Mouse (Mus musculus) lung, postnatal 36 days (tissue): Measurements from ENCODE around the gene Fndc4.

Experiments used
- DNase-seq: peaks from one replicate; pipeline ENCODE4 v3.0.0; 2022; ENCODE audit warnings: mixed read lengths

Gene Fndc4

DNA sequence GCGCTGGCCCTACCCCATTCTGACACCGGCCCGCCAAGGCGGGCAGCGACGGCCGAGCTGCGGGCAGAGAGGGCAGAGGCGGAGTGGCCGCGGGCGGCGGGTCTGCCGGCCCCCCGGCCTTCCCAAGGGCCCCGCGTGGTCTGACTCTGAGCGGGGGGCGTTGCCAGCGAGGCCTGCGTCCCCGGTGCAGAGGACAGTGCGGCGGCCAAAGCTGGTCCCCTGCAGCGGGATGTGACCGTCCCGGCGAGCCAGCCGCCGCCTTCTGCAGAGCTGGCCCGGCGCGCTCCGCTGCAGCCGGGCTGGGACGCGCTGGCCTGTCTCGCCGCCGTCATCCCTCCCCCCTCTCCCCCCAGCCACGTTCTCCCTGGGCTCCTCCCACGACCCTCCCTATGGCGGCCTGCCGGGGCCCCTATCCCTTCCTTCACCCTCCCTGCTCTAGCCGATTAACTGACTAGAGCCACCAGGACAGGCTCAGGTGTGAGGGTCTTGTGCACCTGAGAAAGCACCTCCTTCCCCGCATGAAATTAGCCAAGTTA, at the start of gene Fndc4:
Gene Fndc4, minus strand, starts transcription at position 475 of the 536 bp plus-strand sequence.
- DNase-seq: peak; percentile 8

DNA sequence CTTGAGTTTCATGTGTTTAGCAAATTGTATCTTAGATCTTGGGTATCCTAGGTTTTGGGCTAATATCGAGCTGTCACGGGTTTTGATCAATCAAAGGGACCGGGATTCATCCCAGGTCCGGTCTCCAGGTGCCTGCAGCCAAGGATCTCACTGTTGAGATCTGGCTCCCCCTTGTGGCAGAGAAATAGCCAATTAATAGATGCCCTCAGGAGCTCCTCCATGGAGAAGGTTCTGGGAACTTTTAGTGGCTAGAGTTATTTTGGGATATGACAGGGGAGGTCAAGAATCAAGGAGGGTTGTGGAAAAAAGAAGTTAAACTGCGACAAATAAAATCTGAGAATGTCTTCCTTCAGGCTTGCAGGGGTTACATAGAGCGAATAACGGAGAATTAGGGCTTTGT, 32.4 kb upstream of the Fndc4 start:
- DNase-seq: peak; percentile 86

DNA sequence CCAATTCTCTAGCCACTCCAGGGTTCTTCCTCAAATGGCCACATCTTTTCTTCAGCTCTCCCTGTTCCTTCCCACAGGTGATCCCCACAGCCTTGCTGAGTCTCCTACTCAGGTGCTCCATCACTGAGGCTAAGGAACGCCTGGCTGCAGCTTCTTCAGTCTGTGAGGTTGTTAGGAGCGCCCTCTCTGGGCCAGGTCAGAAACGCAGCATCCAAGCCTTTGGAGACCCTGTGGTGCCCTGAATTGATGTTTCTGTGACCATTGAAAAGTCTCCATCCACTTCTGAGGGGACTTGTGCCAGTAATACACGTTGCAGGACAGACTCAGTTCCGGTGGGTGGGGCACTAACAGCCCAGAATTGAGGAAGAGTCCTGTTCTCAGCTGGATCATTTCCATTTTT, 31.0 kb upstream of the Fndc4 start:
- DNase-seq: peak; percentile 11

DNA sequence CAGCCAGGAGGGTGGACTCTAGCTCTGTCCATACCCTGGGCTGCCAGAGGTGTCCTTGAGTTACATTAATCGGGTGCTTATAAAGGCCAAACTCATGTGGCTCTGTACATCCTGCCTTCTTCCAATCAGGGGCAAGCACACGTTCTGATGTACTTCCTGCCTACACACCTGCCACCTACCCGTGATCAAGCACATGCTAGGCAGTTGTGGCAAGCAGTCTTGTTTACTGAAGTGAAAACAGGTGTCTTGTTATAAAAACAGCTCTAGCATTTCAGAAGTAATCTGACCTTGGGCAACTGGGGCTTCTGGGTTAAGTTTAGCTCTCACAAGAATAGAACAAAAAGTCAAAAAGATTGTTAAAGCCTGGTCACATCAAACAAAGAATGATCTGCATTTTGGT, 28.2 kb upstream of the Fndc4 start:
- DNase-seq: no peak

DNA sequence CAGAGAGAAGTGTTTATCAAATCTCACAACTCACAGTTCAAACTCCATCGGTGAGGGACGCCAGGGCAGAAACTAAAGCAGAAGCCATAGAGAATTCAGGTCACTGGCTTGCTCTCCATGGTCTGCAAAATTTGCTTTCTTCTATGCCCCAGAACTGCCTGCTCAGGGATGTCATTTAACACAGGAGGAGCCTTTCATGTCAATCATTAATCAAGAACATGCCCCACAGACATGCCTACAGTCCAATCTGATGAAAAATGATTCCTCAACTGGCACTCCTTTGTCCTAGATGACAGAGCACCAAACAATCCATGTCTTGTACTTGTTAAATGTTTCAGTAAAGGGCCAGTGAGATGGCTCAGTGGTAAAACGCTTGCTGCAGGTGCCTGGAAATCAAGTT, 26.9 kb upstream of the Fndc4 start:
- DNase-seq: no peak

DNA sequence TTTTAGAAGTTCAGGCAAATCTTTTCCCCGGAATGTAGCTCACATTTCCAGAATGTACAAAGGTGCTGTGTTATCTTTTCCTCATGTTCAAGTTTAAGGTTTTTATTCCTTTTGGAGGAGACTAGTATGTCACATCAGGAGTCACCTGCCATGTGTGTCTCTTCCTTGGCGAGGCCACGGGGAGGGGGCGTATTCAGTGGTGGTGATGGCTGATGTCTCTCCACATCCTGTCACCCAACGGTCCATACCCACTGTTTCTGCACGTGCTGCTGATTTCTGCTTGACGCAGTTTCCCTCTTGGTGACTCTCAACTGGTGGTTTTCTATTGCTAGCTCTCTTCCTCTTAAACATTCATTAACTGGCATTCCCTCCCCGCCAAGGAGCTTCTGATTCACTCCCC, 16.9 kb upstream of the Fndc4 start:
- no peak for DNase-seq

DNA sequence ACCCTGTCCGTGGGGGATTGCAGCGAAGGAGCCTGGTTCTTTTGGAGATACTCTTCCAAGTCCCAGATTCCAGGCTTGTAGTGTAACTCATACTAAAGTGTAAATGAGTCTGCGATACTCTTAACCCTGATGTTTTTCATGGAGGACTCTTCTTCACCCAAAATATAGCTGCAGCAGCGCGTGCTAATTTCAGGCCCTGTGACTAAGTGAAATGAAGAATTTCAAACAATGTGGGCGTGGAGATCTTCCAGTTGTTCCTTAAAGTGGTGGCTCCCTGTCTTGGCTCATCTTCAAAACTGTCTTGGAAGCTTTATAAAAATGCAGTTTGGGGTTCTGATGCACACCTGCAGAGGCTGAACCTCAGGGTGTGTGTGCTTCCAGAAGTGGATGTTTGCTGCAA, 7.2 kb upstream of the Fndc4 start:
- DNase-seq: no peak

DNA sequence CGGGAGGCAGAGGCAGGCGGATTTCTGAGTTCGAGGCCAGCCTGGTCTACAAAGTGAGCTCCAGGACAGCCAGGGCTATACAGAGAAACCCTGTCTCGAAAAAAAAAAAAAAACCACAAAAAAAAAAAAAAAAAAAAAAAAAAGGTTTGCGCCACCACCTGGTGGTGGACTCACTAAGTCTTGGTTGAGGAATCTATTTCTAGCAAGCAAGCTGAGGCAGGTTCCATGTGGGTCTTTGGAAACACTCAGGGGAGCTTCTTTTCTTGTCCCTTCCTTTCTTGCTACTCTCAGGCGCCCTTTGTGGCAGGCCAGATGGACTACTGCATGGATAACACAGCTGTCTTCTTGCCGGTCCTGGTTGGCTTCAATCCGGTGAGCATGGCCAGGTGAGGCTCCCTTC, 6.0 kb upstream of the Fndc4 start:
- DNase-seq: no peak

DNA sequence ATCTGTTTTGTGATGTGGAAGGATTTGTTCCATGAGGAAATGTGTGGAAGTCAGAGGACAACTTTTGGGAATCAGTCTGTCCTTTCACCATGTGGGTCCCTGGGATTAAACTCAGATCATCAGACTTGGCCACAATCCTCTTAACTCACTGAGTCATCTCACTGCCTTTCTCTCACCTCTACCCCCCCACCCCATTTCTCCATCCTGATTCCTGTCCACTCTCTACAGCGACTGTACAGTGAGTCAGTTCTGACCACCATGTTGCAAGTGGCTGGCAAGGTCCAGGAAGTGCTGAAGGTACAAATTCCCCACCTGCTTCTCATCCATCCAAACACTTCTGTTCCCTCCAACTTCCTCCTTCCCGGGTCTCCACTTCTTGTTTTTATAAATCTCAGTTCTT, 2.6 kb upstream of the Fndc4 start:
- DNase-seq: no peak

DNA sequence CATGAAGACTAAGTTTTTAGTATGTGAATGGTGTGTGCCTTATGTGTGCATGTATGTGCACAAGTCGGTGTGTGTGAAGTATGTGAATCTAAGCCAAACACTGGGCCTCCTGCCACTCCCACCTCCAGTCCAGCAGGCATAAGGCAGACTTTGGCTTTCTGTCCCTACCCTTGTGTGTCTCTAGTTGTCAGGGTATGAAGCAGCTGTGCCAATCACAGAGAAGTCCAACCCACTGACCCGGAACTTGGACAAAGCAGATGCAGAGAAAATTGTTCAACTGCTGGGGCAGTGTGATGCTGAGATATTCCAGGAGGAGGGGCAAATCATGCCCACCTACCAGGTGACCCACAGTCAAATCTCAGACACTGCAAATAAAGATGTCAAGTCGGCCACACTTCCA, 2.1 kb upstream of the Fndc4 start:
- no peak for DNase-seq

DNA sequence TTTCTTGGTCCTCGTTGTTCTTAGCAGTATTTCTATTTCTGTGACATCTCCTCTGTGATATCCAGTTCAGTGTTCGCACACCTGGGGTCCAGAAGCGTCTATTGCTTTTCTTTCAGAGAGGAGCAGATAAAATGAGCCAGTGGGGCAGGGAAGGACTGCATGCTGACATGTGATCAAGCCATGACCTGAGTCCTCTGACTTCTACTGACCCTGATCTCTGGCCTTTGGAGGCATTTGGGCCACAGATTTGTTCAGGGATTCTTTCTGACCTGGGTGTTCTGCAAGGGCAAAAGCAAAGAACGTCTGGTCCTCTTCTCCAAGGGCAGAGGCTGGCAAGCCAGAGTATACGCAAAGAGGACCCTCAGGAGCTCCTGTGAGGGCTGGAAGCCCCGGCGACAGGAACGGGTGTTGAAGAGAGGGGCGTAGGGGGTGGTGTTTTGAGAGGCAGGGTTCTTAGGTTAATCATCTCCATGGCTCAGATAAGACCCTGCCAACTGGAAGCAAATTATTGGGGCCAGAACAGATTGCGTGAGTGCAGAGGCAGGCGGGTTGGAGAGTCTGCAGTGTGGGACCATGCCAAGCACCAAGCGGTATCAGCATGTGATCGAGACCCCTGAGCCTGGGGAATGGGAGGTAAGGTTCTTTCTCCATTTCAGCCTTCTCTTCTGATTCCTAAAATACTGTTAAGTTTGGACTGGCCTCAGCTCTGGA, 1.3 kb upstream of the Fndc4 start, which contains the start of gene Gckr:
Gene Gckr, plus strand, starts transcription at position 397 of the 711 bp plus-strand sequence.
- DNase-seq: no peak

DNA sequence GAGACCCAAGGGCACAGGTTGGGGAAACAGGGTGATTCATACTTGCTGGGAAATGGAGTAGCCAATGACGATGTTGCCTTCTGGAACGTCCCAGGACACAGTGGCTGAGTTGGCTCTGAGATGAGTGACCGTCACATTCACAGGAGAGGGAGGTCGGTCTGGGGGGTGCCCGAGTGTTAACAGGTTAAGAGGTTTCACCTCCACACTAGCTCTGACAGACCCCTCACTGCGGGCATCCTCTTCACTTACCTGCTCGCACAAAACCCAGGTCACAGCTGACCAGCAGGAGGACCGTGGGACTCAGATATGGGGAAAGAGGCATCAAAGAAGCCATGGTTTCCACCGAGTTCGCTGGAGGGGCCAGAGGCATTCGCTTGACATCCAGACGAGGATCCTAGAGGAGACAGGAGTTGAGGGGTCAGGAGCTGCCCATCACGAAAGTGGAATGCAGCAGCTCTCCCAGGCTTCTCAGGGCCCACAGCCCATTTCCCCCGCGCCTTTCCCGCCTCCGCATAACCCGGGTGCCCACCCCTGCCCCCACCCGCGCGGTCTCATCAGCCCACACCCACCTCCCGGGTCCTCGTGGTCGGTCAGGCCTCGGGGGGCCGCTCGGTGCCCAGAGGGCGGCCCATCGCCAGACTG, 795 bp downstream of the Fndc4 start:
- no peak for DNase-seq

DNA sequence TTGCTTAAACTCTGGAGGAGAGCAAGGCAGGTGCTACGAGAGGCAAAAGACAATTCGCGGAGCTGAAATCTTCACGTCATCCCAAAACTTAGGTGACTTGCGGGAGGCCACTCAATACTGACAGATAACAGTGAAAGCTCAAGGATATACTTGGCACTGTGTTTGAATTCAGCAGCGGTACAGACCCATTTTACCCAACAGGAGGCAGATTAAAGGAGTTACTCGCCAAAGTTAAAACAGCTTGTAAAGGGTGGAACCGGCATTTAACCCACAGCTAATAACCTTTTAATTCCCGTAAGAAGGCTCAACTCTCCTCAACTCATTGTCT, 4.6 kb downstream of the Fndc4 start:
- DNase-seq: no peak

DNA sequence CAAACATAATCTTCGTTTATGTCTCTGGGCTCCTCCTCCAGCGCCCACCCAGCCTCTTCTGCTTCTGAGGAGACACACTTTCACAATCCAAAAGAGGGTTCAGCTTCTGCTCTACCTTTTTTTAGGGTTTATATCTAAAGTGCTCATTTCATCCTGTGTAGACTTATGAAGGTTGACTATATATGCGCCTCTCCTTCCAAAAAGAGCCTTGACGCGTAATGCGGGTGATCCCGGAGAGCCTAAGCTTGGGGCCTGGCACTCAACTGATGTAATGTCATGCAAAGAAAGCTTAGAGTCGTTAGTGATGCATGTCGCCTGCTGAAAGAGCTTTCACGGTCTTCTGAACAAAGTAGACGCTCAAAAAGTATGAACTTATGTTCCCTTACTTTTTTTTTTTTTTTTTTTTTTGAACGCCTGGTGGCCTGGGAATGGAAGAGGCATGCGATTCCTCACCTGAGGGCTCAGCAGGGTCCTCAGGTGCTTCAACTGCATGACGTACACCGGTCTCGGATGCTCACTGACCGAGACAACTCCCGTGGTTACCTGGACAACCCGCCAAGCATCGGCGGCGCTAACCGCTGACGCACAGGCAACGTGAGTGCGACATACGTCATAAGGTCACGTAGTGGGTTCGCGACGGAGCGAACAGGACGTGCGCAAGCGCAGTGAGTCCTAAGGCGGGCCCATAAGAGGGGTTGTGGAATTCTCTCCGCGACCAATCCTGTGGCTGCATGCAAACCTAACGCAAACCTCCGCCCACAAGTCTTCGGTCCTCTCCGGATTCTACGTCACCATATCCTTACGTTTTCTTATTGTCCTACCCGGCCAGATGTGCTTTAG, 5.1 kb downstream of the Fndc4 start, which contains the start of gene Ift172:
Gene Ift172, minus strand, starts transcription at position 596 of the 840 bp plus-strand sequence.
- peak; percentile 98 for DNase-seq

DNA sequence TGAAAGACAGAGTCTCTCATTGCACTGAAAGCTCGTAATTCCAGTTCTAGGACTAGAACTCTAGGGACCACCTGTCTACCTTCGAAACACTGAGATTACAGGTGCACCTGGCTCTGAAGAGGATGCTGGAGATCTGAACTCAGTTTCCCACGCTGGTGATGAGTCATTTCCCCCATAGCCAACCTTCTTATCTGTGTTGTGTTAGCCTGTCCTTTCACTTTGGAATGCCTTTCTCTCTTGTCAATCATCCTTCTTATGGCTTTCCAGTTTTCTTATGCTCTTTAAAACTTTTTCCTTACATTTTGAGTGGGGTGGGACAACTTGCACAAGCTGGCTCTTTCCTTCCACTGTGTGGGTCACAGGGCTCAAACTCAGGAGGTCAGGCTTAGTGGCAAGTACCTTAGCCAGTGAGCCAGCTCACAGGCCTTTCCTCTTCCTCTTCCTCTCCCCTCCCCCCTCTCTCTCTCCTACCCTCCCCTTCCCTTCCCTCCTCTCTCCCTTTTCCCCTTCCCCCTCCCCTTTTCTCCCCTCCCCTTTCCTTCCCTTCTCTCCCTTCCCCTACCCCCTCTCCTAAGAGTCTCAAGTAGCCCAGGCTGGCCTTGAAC, 6.2 kb downstream of the Fndc4 start:
- DNase-seq: no peak

DNA sequence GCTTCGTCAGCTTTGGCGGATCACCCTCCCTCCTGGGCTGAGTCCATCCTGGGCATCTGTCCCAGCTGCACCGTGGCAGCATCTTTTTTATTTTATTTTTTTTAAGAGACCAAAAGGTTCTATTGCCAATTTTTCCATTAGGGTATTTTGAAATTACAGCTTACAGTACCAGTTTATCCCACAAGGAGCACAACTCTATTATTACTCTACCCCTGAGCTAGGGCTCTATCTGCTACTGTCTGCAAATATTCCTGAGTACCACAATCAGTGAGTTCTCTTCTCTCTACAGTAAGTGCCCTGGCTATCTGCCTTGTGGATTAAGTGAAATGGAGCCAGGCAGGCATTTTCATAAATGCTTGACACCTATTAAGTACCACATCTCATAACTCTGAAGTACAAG, 7.2 kb downstream of the Fndc4 start:
- DNase-seq: no peak

DNA sequence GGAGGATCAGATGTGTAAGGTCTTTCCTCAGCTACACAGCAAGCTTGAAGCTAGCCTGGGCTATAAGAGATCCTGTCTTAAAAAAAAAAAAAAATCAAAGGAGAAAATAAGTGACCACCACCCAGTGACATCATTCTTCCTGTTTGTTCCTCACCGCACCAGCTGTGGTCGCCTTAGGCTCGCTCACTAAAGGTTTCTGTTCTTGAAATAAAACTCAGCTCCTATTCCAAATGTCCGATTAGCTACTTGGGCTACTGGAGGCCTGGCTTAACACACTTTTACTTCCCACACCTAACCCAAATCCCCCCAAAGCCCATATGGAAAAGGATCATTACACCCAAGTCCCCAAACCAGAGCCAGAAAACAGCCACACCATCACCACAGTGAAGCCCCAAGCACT, 7.7 kb downstream of the Fndc4 start:
- DNase-seq: peak; percentile 13

DNA sequence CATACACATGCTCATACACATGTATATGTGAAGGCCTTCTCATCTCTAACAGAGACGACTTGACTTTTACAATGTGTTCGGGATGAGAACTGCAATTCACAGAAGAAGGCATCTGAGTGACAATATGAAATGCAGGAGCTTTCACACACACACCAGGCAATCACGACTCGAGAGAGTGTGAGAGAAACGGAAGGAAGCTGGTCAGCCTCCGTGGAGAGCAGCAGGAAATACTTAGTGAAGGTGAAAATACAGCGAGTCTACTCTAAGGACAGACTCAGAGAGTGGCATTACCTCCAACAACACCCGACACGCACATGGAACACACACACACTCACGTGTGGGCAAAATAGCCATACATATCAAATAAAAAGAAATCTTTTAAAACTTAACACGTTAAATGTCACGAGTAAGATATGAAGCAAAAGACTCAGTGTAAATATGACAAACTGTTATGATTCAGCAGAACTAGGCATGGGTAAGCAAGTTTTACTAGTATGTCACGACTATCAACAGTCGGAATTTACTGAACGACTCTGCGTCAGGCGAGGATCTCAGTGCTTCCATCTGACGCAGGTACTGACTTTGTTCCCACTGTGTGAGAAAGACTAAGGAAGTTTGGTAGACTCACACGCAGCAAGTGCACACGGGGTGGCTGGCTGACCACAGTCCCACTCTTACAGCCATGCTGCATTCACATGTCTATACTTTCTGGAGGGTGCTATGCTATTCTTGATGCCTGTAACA, 16.5 kb downstream of the Fndc4 start:
- no peak for DNase-seq

DNA sequence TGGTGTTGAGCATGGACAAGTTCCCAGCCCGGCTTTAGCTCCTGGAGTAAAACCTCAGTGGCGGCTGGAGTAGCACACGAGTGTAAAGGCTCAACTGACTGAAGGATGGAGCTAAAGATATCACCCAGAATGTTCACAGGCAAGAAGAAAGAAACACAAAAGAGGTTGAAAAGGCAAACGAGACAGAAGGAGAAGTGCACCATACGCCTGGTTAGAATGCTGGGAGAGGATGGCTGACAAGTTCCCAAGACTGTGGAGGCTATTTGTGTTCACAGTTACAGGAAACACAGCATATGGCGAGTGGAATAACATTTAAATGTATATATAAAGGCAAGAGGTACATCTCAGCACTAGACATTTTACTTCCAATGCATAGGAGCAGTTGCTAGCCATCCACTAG, 22.9 kb downstream of the Fndc4 start:
- no peak for DNase-seq

DNA sequence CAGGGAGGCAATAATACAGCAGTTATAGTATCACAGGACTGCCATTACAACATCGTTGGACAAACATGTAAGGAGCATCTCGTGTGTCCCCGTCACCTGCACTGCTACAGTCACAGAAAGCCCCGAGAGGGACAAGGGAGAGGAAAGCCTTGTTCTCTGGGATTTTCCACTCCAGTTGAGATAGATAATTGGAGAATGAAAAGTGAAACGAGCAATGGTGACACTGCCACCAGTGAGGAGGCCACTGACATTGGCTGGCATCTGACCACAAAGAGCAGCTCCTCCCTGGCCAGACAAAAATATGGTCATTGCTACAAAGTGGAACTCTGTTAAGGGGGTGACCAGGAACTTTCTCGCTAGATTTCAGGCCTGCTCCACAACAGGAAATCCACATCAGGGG, 28.2 kb downstream of the Fndc4 start:
- no peak for DNase-seq

DNA sequence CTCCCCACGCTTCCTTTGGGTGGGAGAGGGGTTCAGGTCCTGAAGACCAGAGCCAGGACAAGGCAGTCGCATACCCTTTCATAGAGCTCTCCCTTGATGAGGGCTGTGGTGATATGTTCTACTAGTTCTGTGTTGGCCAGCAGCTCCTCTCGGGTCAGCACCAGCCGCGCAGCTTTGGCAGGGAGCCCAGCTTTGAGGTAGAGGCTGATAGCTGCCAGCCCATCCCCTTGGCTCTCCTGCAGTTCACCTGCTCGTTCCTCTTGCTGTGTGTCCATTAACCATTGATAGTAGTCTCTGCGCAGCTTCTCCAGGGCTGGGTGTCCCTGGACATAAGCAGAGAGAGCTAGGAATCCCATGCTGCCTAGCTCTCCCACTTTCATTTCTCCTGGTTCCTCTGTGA, 29.8 kb downstream of the Fndc4 start:
- DNase-seq: no peak

DNA sequence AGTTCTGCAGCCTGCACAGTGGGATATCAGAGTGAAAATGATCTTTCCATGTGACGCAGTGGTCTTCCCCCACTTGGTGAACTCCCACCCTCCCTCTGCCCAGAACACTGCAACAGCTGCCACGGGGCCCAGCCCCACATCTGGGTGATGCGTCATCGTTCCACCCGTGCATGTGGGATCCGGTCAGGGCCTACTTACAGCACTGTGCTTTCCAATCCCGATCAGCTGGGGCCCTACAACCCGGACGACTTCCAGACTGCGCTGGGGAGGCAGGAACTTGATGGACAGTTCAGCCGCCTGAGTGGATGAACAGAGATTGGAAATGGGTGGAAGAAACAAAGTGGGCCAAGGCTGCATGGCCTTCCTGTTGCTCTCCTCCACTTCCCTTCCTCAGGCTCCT, 38.3 kb downstream of the Fndc4 start:
- no peak for DNase-seq

DNA sequence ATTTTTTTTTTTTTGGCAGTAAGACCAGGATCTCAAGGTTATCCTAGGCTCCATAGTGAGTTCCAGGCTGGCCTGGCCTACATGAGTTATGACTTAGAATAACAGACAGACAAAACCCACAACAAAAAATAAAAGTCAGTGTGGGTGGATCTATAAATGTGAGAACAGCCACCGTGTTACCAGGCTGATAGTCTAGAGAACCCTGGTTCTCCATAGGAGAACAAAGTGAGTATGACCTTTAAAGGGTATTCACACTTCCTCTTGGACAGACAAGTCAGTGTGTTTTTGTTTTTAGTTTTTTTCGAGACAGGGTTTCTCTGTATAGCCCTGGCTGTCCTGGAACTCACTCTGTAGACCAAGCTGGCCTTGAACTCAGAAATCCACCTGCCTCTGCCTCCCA, 39.9 kb downstream of the Fndc4 start:
- DNase-seq: no peak
